Mouse (Mus musculus) limb, embryonic 11.5 days (tissue): Measurements from ENCODE around the gene Kmt2e. TPM values are rescaled to one million over a fixed set of nuclear protein-coding genes. Genes with fewer than 3 reads are reported as not detected.

Source experiments
- ATAC-seq: fragments of 200-750 bp; cut with Nextera tagmentation; 2 replicates; pipeline ENCODE4 v1.8.0; 2017; ENCODE audit warnings: low read depth; ENCODE audit not compliant: insufficient number of reproducible peaks, low FRiP score, low TSS enrichment
- DNase-seq: peaks from one replicate; pipeline ENCODE4 v3.0.0-alpha.2; 2015; ENCODE audit warnings: low spot score
- H3K27ac ChIP-seq: fragments of 300-500 bp; sonication (generic); replicated peaks from 2 replicates; pipeline ENCODE4 v1.5.1; 2014; ENCODE audit warnings: low read depth, mild to moderate bottlenecking, low read length
- H3K27me3 ChIP-seq: fragments of 300-500 bp; sonication (generic); 2 replicates; pipeline ENCODE4 v1.6.1; 2014; ENCODE audit warnings: mild to moderate bottlenecking, low read length, mixed read lengths; ENCODE audit not compliant: control insufficient read depth, insufficient read depth
- H3K36me3 ChIP-seq: fragments of 300-500 bp; sonication (generic); 2 replicates; pipeline ENCODE4 v1.6.1; 2014; ENCODE audit warnings: mild to moderate bottlenecking, low read length, moderate library complexity, mixed read lengths; ENCODE audit not compliant: control insufficient read depth, insufficient read depth
- H3K4me1 ChIP-seq: fragments of 300-500 bp; sonication (generic); 2 replicates; pipeline ENCODE4 v1.6.1; 2014; ENCODE audit warnings: low read length, mixed read lengths; ENCODE audit not compliant: control insufficient read depth, insufficient read depth
- H3K4me2 ChIP-seq: fragments of 300-500 bp; sonication (generic); 2 replicates; pipeline ENCODE4 v1.6.1; 2014; ENCODE audit warnings: low read depth, mild to moderate bottlenecking, moderate library complexity; ENCODE audit not compliant: severe bottlenecking
- H3K4me3 ChIP-seq: fragments of 300-500 bp; sonication (generic); 2 replicates; pipeline ENCODE4 v1.5.1; 2014; ENCODE audit warnings: low read depth, low read length
- H3K9ac ChIP-seq: fragments of 300-500 bp; sonication (generic); 2 replicates; pipeline ENCODE4 v1.6.1; 2014; ENCODE audit warnings: mild to moderate bottlenecking, low read length
- H3K9me3 ChIP-seq: fragments of 300-500 bp; sonication (generic); 2 replicates; pipeline ENCODE4 v1.6.1; 2016; ENCODE audit warnings: low read length; ENCODE audit not compliant: control insufficient read depth
- WGBS: fragments of 180-500 bp; shearing (Covaris S2); extraction: QIAGEN DNeasy Blood & Tissue Kit; methylation state at CpG from one replicate; pipeline ENCODE4 v1.1.7; 2014; 5-methylcytosine and 5-hydroxymethylcytosine counted together
- polyA plus RNA-seq: library from polyadenylated mRNA; unstranded; fragments of >200 nt; fragmentation: Nextera tagmentation; extraction: Ambion mirVana; gene quantifications from 2 replicates; pipeline ENCODE4 v1.2.1, GENCODE M21; 2014

Gene Kmt2e
- polyA plus RNA-seq, 1 experiment from 2014 or later: 90.6 TPM

GRCm38 (mm10) chr5:23432708-23433645 is 1.3 kb upstream of the Kmt2e start:
- WGBS: under 1% methylated on average over 48 of the region's 61 CpGs
- peaks cover 3% of the 10 kb centered on the region; the same call in 1 of the 2 replicates for H3K4me1 ChIP-seq
- H3K4me2 ChIP-seq: peak overlapping the region; percentile 76
- H3K27ac ChIP-seq: peak overlapping the region; percentile 98
- ATAC-seq (peak; percentile 95), DNase-seq (peak; percentile 96)
- H3K27me3 ChIP-seq: no peaks in the 10 kb centered on the region
- H3K9me3 ChIP-seq: no peaks in the 10 kb centered on the region
- peak overlapping the region; percentile 98 for H3K9ac ChIP-seq
- no peaks in the 10 kb centered on the region for H3K36me3 ChIP-seq
- peak overlapping the region; percentile 94 for H3K4me3 ChIP-seq

GRCm38 (mm10) chr5:23434598-23435481 is 599 bp downstream of the Kmt2e start:
- ATAC-seq: peak; percentile 18

GRCm38 (mm10) chr5:23435482-23436125 is 1.4 kb downstream of the Kmt2e start:
- no peaks in the 10 kb centered on the region for H3K9me3 ChIP-seq
- peak overlapping the region; percentile 56 for H3K4me2 ChIP-seq
- no peaks in the 10 kb centered on the region for H3K36me3 ChIP-seq
- no peak for ATAC-seq
- H3K4me1 ChIP-seq: peaks cover 3% of the 10 kb centered on the region; the same call in 1 of the 2 replicates
- DNase-seq: peak; percentile 48
- H3K9ac ChIP-seq: peak overlapping the region; percentile 98
- peak overlapping the region; percentile 98 for H3K27ac ChIP-seq
- peak overlapping the region; percentile 94 for H3K4me3 ChIP-seq
- WGBS: under 1% methylated on average over 13 of the region's 13 CpGs
- no peaks in the 10 kb centered on the region for H3K27me3 ChIP-seq

More at GRCm38 (mm10) chr5:23434598-23435481, 599 bp downstream of the Kmt2e start:
- Histone ChIP-seq H3K27me3 (no peaks in the 10 kb centered on the region), H3K4me3 (peak overlapping the region; percentile 94), H3K4me2 (peak overlapping the region; percentile 76), H3K27ac (peak overlapping the region; percentile 98), H3K9ac (peak overlapping the region; percentile 98), H3K4me1 (peaks cover 3% of the 10 kb centered on the region; the same call in 1 of the 2 replicates), H3K9me3 (no peaks in the 10 kb centered on the region), H3K36me3 (no peaks in the 10 kb centered on the region)
- under 1% methylated on average over 46 of the region's 46 CpGs for WGBS
- peak; percentile 74 for DNase-seq

- peak overlapping the region; percentile 56 for H3K4me2 ChIP-seq
- WGBS: 37% methylated on average over 2 of the region's 2 CpGs
- peak overlapping the region; percentile 37; the same call in 1 of the 2 replicates for H3K9ac ChIP-seq
- ATAC-seq: no peak
- no peak overlapping the region for H3K27ac ChIP-seq
- H3K4me3 ChIP-seq: peak overlapping the region; percentile 94
- no peaks in the 10 kb centered on the region for H3K9me3 ChIP-seq
- no peaks in the 10 kb centered on the region for H3K36me3 ChIP-seq
- no peaks in the 10 kb centered on the region for H3K27me3 ChIP-seq
- no peaks in the 10 kb centered on the region for H3K4me1 ChIP-seq
- DNase-seq: no peak
These were observed 2.5 kb downstream of the Kmt2e start for GRCm38 (mm10) chr5:23436735-23437134.

GRCm38 (mm10) chr5:23439857-23440256 is 5.6 kb downstream of the Kmt2e start:
- 82% methylated on average over 3 of the region's 3 CpGs for WGBS
- Histone ChIP-seq H3K36me3 (no peaks in the 10 kb centered on the region), H3K27me3 (no peaks in the 10 kb centered on the region), H3K4me3 (no peak overlapping the region), H3K9me3 (no peaks in the 10 kb centered on the region), H3K4me1 (no peaks in the 10 kb centered on the region), H3K9ac (no peak overlapping the region), H3K27ac (no peak overlapping the region), H3K4me2 (no peak overlapping the region)
- ATAC-seq: no peak
- no peak for DNase-seq

GRCm38 (mm10) chr5:23440572-23440971 is 6.3 kb downstream of the Kmt2e start:
- DNase-seq (no peak), ATAC-seq (no peak)
- no peak overlapping the region for H3K4me3 ChIP-seq
- H3K27me3 ChIP-seq: no peaks in the 10 kb centered on the region
- H3K9ac ChIP-seq: no peak overlapping the region
- H3K9me3 ChIP-seq: no peaks in the 10 kb centered on the region
- no peak overlapping the region for H3K27ac ChIP-seq
- no peaks in the 10 kb centered on the region for H3K36me3 ChIP-seq
- H3K4me2 ChIP-seq: no peak overlapping the region
- no peaks in the 10 kb centered on the region for H3K4me1 ChIP-seq

- Histone ChIP-seq H3K4me3 (no peak overlapping the region), H3K4me1 (no peaks in the 10 kb centered on the region), H3K4me2 (no peak overlapping the region), H3K9ac (no peak overlapping the region), H3K36me3 (no peaks in the 10 kb centered on the region), H3K27ac (no peak overlapping the region), H3K27me3 (no peaks in the 10 kb centered on the region), H3K9me3 (no peaks in the 10 kb centered on the region)
- ATAC-seq (no peak), DNase-seq (no peak)
- WGBS: 100% methylated on average over 1 of the region's 1 CpGs
These were observed 7.7 kb downstream of the Kmt2e start for GRCm38 (mm10) chr5:23441916-23442315.

GRCm38 (mm10) chr5:23444411-23444810 is 10.2 kb downstream of the Kmt2e start:
- no peak overlapping the region for H3K9ac ChIP-seq
- ATAC-seq (no peak), DNase-seq (no peak)
- H3K4me3 ChIP-seq: no peak overlapping the region
- no peaks in the 10 kb centered on the region for H3K27me3 ChIP-seq
- H3K9me3 ChIP-seq: no peaks in the 10 kb centered on the region
- H3K27ac ChIP-seq: no peak overlapping the region
- no peaks in the 10 kb centered on the region for H3K4me1 ChIP-seq
- 80% methylated on average over 4 of the region's 4 CpGs for WGBS
- H3K4me2 ChIP-seq: no peak overlapping the region
- H3K36me3 ChIP-seq: no peaks in the 10 kb centered on the region
